Mouse (Mus musculus) E14TG2a.4 (cell line): ENCODE results near the gene Pitpnm3.

ENCODE experiments used
- H3K27me3 ChIP-seq: 2 replicates; pipeline ENCODE4 v1.6.1; 2014; ENCODE audit warnings: low read length, control low read depth; ENCODE audit not compliant: insufficient read depth
- H3K36me3 ChIP-seq: 2 replicates; pipeline ENCODE4 v1.6.1; 2014; ENCODE audit warnings: low read length, control low read depth; ENCODE audit not compliant: insufficient read depth
- H3K4me1 ChIP-seq: replicated peaks from 2 replicates; pipeline ENCODE4 v1.6.1; 2014; ENCODE audit warnings: low read depth, low read length, control low read depth
- H3K4me3 ChIP-seq: replicated peaks from 2 replicates; pipeline ENCODE4 v1.5.1; 2014; ENCODE audit warnings: mild to moderate bottlenecking, low read length
- H3K9me3 ChIP-seq: 2 replicates; pipeline ENCODE4 v1.6.1; 2014; ENCODE audit warnings: low read length, control low read depth
- CTCF ChIP-seq: conservative IDR thresholded peaks from 2 replicates; pipeline ENCODE4 v1.5.1; 2014; ENCODE audit warnings: low read length
- NANOG ChIP-seq: IDR thresholded peaks from 2 replicates; pipeline ENCODE4 v1.6.1; 2014; ENCODE audit warnings: borderline replicate concordance, low read length, mixed read lengths
- POU5F1 ChIP-seq: IDR thresholded peaks from 2 replicates; pipeline ENCODE4 v1.6.1; 2014; ENCODE audit warnings: low read length, borderline replicate concordance

Pitpnm3 gene

GRCm38 (mm10) chr11:72120354-72120753 is 15.2 kb downstream of the Pitpnm3 start:
- TF ChIP-seq POU5F1: no peak
- TF ChIP-seq NANOG: no peak
- no peak for TF ChIP-seq CTCF
- Histone ChIP-seq H3K9me3 (no peaks in the 10 kb centered on the region), H3K27me3 (peaks cover 6% of the 10 kb centered on the region; the same call in 1 of the 2 replicates), H3K36me3 (no peaks in the 10 kb centered on the region), H3K4me3 (no peak overlapping the region), H3K4me1 (peaks cover 5% of the 10 kb centered on the region)

- H3K27me3 ChIP-seq: peaks cover 11% of the 10 kb centered on the region; the same call in 1 of the 2 replicates
- no peak overlapping the region for H3K4me3 ChIP-seq
- no peaks in the 10 kb centered on the region for H3K36me3 ChIP-seq
- TF ChIP-seq NANOG (no peak), POU5F1 (no peak)
- no peaks in the 10 kb centered on the region for H3K9me3 ChIP-seq
- peaks cover 5% of the 10 kb centered on the region for H3K4me1 ChIP-seq
Measured at GRCm38 (mm10) chr11:72118630-72119029, 16.9 kb downstream of the Pitpnm3 start.

GRCm38 (mm10) chr11:72113296-72113695 is 22.3 kb downstream of the Pitpnm3 start:
- no peaks in the 10 kb centered on the region for H3K36me3 ChIP-seq
- no peak overlapping the region for H3K4me3 ChIP-seq
- H3K27me3 ChIP-seq: peaks cover 16% of the 10 kb centered on the region; the same call in 1 of the 2 replicates
- H3K4me1 ChIP-seq: peaks cover 3% of the 10 kb centered on the region
- H3K9me3 ChIP-seq: no peaks in the 10 kb centered on the region
- TF ChIP-seq POU5F1: no peak
- no peak for TF ChIP-seq CTCF
- no peak for TF ChIP-seq NANOG

GRCm38 (mm10) chr11:72110726-72111125 is 24.9 kb downstream of the Pitpnm3 start:
- Histone ChIP-seq H3K36me3 (no peaks in the 10 kb centered on the region), H3K4me3 (no peak overlapping the region), H3K9me3 (no peaks in the 10 kb centered on the region), H3K4me1 (peaks cover 3% of the 10 kb centered on the region), H3K27me3 (peaks cover 13% of the 10 kb centered on the region; the same call in 1 of the 2 replicates)
- no peak for TF ChIP-seq CTCF
- TF ChIP-seq NANOG: no peak
- no peak for TF ChIP-seq POU5F1

GRCm38 (mm10) chr11:72104223-72104622 is 31.4 kb downstream of the Pitpnm3 start:
- TF ChIP-seq NANOG (no peak), POU5F1 (no peak), CTCF (no peak)
- Histone ChIP-seq H3K9me3 (no peaks in the 10 kb centered on the region), H3K4me3 (no peak overlapping the region), H3K27me3 (no peaks in the 10 kb centered on the region; the same call in 1 of the 2 replicates), H3K4me1 (no peaks in the 10 kb centered on the region), H3K36me3 (no peaks in the 10 kb centered on the region)

GRCm38 (mm10) chr11:72103530-72103929 is 32.0 kb downstream of the Pitpnm3 start:
- no peaks in the 10 kb centered on the region for H3K9me3 ChIP-seq
- no peak overlapping the region for H3K4me3 ChIP-seq
- TF ChIP-seq CTCF (no peak), NANOG (no peak), POU5F1 (no peak)
- H3K4me1 ChIP-seq: peaks cover 4% of the 10 kb centered on the region; the same call in 1 of the 2 replicates
- peaks cover 5% of the 10 kb centered on the region; the same call in 1 of the 2 replicates for H3K27me3 ChIP-seq
- no peaks in the 10 kb centered on the region for H3K36me3 ChIP-seq

- Histone ChIP-seq H3K4me3 (no peak overlapping the region), H3K4me1 (peaks cover 4% of the 10 kb centered on the region; the same call in 1 of the 2 replicates), H3K9me3 (no peaks in the 10 kb centered on the region), H3K36me3 (no peaks in the 10 kb centered on the region), H3K27me3 (peaks cover 24% of the 10 kb centered on the region)
- no peak for TF ChIP-seq NANOG
- no peak for TF ChIP-seq POU5F1
- TF ChIP-seq CTCF: no peak
Measured at GRCm38 (mm10) chr11:72100996-72101395, 34.6 kb downstream of the Pitpnm3 start.

GRCm38 (mm10) chr11:72099181-72099580 is 36.4 kb downstream of the Pitpnm3 start:
- Histone ChIP-seq H3K9me3 (no peaks in the 10 kb centered on the region), H3K36me3 (no peaks in the 10 kb centered on the region), H3K27me3 (peaks cover 25% of the 10 kb centered on the region), H3K4me3 (no peak overlapping the region), H3K4me1 (peaks cover 17% of the 10 kb centered on the region)
- no peak for TF ChIP-seq NANOG
- TF ChIP-seq POU5F1: no peak
- TF ChIP-seq CTCF: no peak

- H3K36me3 ChIP-seq: no peaks in the 10 kb centered on the region
- no peak overlapping the region for H3K4me3 ChIP-seq
- no peaks in the 10 kb centered on the region for H3K9me3 ChIP-seq
- peaks cover 17% of the 10 kb centered on the region for H3K4me1 ChIP-seq
- H3K27me3 ChIP-seq: peaks cover 29% of the 10 kb centered on the region
- TF ChIP-seq POU5F1 (no peak), NANOG (no peak), CTCF (no peak)
Measured at GRCm38 (mm10) chr11:72098027-72098426, 37.6 kb downstream of the Pitpnm3 start.

GRCm38 (mm10) chr11:72095994-72096393 is 39.6 kb downstream of the Pitpnm3 start:
- H3K4me3 ChIP-seq: no peak overlapping the region
- TF ChIP-seq POU5F1 (no peak), NANOG (no peak), CTCF (no peak)
- no peaks in the 10 kb centered on the region for H3K9me3 ChIP-seq
- H3K27me3 ChIP-seq: peaks cover 31% of the 10 kb centered on the region
- no peaks in the 10 kb centered on the region for H3K36me3 ChIP-seq
- H3K4me1 ChIP-seq: peaks cover 17% of the 10 kb centered on the region
